Mouse (Mus musculus) adrenal gland, postnatal 14 days (tissue): ENCODE results near the gene Slc7a5. TPM values are rescaled to one million over a fixed set of nuclear protein-coding genes. Genes with fewer than 3 reads are reported as not detected.

ENCODE experiments used
- DNase-seq: peaks from one replicate; pipeline ENCODE4 v3.0.0; 2021; ENCODE audit warnings: mixed read lengths
- long read RNA-seq, 2 experiments: library from polyadenylated mRNA; stranded (forward); transcript quantifications; one replicate each; pipeline ENCODE4 v2.0.0; 2021
- total RNA-seq: library from RNA; stranded (reverse); gene quantifications from 2 replicates; pipeline ENCODE4 v1.2.3, GENCODE M21; 2021

The Slc7a5 gene
- total RNA-seq, result 41.4 and 46.8 TPM in 2 replicates
- long read RNA-seq, experiment 1, transcript Slc7a5-201 (10 exons, 3,517 nt), result major isoform, 51 of 59 reads
- long read RNA-seq, experiment 1, partial matches to known transcripts, result 0 of 59 reads
- long read RNA-seq, experiment 1, other reads (novel, unspliced or antisense), result 8 of 59 reads
- long read RNA-seq, experiment 2, transcript Slc7a5-201 (10 exons, 3,517 nt), result major isoform, 32 of 36 reads
- long read RNA-seq, experiment 2, partial matches to known transcripts, result 0 of 36 reads
- long read RNA-seq, experiment 2, other reads (novel, unspliced or antisense), result 4 of 36 reads

GRCm38 (mm10) chr8:121907587-121908248 lies at the start of gene Slc7a5:
Gene Slc7a5, minus strand, starts transcription at chr8:121907694.
- DNase-seq, result peak; percentile 99

DNA sequence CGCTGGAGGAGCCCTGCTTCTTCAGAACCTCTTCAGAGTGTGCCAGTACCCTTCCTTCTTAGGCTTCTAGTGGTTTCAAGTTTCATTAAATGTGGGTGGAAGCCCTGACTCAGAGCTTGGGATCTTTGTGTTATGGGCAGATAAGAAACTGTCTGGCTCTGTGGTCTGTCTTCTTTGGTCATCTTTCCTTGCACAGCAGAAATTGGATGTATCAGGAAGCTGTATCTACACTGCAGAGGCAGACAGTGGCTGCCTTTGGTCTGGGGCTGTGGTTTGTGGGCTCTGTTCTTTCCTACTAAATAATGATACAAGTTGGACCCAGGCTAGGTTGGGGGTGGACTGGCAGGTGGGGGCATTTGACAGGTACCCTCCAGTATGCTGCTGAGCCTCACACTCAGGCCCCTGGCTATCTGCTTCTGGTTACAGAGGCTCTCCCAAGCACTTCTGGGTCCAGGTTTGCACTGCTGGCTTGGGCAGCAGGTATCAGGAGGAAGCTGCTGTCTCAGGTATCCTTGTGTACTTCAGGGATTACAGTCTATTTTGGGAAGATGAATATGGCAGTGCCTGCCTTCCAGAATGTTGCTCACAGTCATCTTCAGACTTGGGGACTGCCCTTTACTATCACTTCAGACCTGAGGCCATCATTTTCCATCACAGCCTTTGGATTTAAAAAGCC lies 48.5 kb upstream of the Slc7a5 start:
- DNase-seq, result no peak

GRCm38 (mm10) chr8:121954981-121955555 lies 47.6 kb upstream of the Slc7a5 start:
- no peak for DNase-seq

GRCm38 (mm10) chr8:121953821-121954545 lies 46.5 kb upstream of the Slc7a5 start:
- no peak for DNase-seq

GRCm38 (mm10) chr8:121952800-121953199 lies 45.3 kb upstream of the Slc7a5 start:
- no peak for DNase-seq

DNA sequence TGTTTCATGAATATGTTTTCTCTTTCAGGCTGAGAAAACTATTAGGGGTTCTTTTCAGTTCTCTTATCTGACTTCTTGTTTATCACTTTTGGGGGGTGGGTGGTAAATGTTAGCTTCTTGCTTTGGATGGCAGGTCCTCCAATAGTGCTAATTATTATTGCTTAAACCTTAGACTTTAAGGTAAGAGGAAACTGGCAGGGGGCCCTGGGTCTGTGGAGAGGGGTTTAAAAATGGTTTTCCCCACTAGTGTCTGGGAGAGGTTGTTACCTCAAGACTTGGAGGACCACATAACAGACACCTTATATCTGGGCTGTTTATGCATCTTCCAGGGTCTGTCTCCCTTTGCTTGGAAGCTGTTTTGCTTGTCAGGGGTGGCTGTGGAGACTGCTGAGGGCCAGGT lies 44.6 kb upstream of the Slc7a5 start:
- DNase-seq, result no peak

DNA sequence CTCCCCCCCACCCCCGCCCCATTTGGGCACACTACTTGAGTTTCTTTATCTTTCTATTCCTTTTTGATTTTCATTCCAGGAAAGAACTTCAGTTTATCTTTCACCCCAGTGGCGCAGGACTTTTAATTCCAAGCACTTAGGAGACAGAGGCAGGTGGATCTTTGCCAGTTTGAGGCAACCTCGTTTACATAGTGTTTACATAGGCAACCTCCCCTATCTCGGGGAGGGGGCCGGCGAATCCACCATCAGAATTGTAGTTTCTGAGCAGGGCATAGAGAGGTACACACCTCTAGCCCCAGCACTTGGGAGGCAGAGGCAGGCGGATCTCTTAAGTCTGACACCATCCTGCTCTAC lies 44.1 kb upstream of the Slc7a5 start:
- DNase-seq, result no peak

DNA sequence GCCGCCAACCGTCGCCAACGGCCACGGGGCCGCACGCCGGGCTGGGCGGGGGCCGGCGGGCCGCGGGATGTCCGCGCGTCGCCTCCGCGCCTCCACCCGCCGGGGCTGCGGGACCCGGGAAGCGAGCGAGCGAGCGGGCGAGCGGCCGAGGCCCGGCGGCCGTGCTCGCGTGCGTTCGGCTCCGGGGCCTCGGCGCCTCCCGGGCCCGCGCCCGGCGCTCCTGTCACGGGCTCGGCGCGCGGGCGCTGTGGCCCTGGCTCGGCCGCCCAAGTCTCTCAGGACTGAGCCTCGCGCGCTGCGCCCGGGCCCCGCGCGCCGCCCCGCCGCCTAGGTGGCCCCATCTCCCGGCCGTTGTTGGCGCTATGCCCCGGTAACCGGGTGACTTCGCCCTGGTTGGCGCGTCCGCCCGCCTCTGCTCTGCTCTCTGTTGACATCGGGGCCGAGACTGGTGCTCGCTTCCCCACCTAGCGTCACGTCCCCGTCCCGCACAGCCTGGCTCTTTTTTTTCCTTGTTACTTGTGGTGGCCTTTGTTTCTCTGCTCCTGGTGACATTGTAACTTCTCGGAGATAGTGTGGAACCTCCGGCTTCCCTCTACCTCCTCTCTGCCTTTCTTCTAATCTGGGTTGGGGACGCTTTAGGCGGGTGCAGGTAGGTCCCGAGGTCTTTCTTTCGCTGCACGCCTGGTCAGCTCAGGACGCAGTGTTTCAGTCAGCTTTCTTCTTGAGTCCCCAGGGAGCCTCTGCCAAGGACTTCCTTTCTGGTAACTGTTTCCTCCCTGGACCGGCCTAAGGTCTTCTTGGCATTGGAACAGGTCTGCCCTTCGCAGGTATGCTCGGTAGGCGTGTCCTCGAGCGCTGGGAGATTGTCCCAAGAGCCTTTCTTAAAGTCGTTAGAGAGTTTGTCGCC lies 43.5 kb upstream of the Slc7a5 start:
- peak; percentile 89 for DNase-seq

- peak; percentile 99 for DNase-seq
Observed at GRCm38 (mm10) chr8:121949941-121950748, 42.7 kb upstream of the Slc7a5 start.

DNA sequence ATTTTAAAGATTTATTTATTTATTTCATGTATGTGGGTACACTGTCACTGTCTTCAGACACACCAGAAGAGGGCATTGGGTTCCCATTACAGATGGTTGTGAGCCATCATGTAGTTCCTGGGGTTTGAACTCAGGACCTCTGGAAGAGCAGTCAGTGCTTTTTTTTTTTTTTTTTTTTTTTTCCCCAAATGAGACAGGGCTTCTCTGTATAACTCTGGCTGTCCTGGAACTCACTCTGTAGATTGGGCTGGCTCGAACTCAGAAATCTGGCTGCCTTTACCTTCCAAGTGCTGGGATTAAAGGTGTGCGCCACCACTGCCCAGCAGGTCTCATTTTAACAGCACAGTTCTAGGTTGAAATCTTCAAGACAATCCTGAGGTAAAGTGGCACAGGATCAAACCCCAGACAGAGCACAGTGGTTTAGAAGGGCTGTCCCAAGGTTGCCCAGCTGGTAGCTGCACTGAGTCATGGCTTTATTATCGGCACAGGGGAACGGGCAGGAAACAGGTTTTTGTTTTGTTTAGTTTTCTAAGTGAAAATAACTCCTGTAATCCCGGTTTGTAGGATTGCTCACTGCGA lies 41.8 kb upstream of the Slc7a5 start, which contains the start of gene Banp:
Gene Banp (plus strand): TSS at position 529 of the 579 bp plus-strand sequence.
- DNase-seq, result no peak

GRCm38 (mm10) chr8:121948321-121949145 lies 41.0 kb upstream of the Slc7a5 start:
- DNase-seq, result no peak

- peak; percentile 96 for DNase-seq
Observed at GRCm38 (mm10) chr8:121947753-121948141, 40.3 kb upstream of the Slc7a5 start.

DNA sequence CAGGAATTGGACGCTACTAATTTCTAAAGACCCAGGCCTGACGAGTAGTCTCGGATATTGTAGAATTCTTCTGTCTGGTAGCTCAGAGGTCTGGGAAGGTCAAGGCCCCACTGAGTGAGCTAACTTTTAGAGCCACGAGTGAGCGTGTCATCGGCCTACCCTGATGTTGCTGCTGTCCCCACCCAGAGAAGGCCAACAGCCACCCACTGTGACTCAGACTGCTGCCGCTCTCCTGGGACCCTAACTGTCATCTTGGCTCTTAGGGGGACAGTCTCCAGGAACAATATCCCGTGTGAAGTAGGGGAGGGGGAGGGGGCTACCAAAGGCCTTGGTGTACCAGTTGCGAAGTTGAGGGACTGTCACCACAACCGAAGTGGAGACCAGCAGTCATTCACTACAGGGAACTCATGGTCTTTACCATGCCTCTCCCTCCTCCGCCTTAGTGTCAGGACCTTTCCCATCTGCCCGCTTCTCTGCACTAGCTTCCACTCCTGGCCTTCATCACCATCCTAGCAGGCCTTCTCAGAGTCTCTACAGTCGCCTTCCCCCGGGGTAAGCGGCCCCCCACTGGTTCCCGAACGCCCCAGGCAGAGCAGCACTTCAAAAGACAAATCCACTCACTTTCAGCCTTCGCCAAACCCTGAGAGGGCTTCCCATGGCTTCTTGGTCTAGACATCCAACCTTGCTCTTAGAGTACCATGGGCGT lies 39.7 kb upstream of the Slc7a5 start:
- peak; percentile 51 for DNase-seq

GRCm38 (mm10) chr8:121946351-121946750 lies 38.9 kb upstream of the Slc7a5 start:
- DNase-seq, result no peak

DNA sequence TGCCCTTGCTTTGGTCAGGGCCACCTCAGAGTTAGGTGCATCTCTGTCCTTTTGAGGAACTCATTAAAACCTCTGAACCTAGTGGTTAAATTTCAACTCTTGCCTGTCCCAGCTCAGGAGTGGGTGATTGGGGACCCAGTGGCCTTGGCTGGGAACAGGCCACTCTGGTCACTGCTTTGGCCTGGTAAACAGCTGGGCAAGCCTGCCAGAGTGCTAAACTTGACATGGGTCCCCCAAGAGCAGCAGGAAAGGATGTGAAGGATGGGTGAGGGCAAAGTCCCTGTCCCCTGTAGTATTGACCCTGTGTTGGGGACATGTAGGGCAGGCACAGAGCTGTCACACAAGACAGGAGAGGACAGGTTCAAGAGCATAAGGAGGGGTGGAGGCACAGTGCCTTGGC lies 37.3 kb upstream of the Slc7a5 start, which contains the start of gene Car5a:
Gene Car5a (minus strand): TSS at position 74 of the 400 bp plus-strand sequence.
- DNase-seq, result no peak

GRCm38 (mm10) chr8:121943716-121944115 lies 36.2 kb upstream of the Slc7a5 start:
- no peak for DNase-seq

DNA sequence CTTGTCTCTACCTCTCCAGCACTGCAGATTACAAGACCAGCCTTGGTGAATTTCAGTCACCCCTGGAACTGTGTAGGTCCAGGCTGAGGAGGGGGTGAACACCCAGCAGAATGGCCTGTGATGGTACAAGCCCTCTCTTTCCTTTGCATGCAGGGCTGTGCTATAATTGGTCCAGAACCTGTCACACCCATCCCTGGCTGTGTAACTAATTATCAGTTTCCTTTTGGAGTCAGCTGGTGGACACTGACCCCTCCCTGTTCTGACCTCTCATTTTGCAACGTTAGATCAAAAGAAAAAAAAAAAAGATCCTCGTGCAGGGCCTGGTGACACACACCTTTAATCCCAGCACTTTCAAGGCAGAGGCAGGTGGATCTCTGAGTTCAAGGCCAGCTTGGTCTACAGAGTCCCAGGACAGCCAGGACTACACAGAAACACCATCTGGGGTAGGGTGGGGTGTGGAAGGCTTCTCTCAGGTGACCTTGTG lies 35.6 kb upstream of the Slc7a5 start:
- DNase-seq, result no peak

DNA sequence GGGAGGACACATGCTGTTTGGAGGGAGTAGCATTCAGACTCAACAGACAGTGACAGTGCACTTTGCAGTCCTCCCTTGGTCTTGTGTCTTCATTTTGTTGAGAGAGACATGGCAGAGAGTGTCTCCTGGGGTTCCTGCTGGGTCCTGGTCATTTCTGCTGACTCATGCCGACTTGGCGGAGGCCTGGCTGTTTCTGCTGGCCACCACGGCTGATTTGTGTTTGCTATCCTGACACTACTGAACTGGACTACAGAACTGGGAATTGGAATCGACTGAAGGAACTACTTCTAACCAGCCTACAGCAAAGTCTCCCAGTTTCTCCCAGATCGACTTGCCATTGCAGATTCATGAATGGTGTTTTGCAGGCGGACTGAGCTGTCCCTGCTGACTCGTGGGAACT lies 31.2 kb upstream of the Slc7a5 start:
- no peak for DNase-seq
